Mouse (Mus musculus): Measurements from ENCODE around the gene Ahcyl2. TPM values are rescaled to one million over a fixed set of nuclear protein-coding genes. Genes with fewer than 3 reads are reported as not detected.
A peak's percentile ranks its signal among the peaks of the same experiment; 100 is the strongest.

Gene Ahcyl2
- total and polyA plus RNA-seq, 3 experiments: 50.0 to 204 (median 184) TPM

GRCm38 (mm10) chr6:29859344-29859743, 91.5 kb downstream of the Ahcyl2 start:
- Histone ChIP-seq H3K9me3 (replicated peaks; ENCODE audit: low read length) (peaks cover 13% of the 10 kb centered on the region), H3K4me2 (ENCODE audit: insufficient read depth, low read depth, poor library complexity, severe bottlenecking) (no peak overlapping the region), H3K27ac (ENCODE audit: insufficient read depth, low read depth) (no peak overlapping the region), H3K79me2 (replicated peaks; ENCODE audit: control insufficient read depth, extremely low read depth, insufficient read depth, poor library complexity, severe bottlenecking) (peaks cover 6% of the 10 kb centered on the region), H3K9ac (ENCODE audit: insufficient read depth, low read depth) (no peak overlapping the region), H3K4me3 (replicated peaks in 1 of 3; ENCODE audit: low read depth in 2 of 3, low read length in 2 of 3, poor library complexity in 1 of 3) (no peak overlapping the region), H3K4me1 (ENCODE audit: control insufficient read depth in 1 of 2, insufficient read depth in 2 of 2) (peaks cover 0 to 46% of the 10 kb centered on the region in 2 experiments; a peak in 2 of 4 replicates), H3K36me3 (replicated peaks in 1 of 2; ENCODE audit: control insufficient read depth in 1 of 2, insufficient read depth in 1 of 2, low read length in 1 of 2) (peaks cover 4 to 68% of the 10 kb centered on the region in 2 experiments), H3K27me3 (replicated peaks) (no peaks in the 10 kb centered on the region)
- dilution Hi-C loops (cut with MboI; ENCODE audit: extremely low pct_ligation_motif_present, extremely low pct_unique_long_range_greater_than_20kb, low sequenced_read_pairs) (no loop called here), in situ Hi-C loops (cut with MboI; ENCODE audit: low pct_ligation_motif_present, low pct_unique_long_range_greater_than_20kb, low sequenced_read_pairs) (no loop called here)
- no peak for DNase-seq (ENCODE audit: extremely low read depth)
- TF ChIP-seq MAZ (IDR thresholded peaks at IDR 0.05; ENCODE audit: low read depth, low read length) (no peak), ZNF384 (IDR thresholded peaks at IDR 0.05; ENCODE audit: low read depth, low read length) (no peak), MEF2A (IDR thresholded peaks at IDR 0.05; ENCODE audit: borderline replicate concordance, low read depth, low read length) (no peak), EP300 (IDR thresholded peaks at IDR 0.05; ENCODE audit: low read length) (no peak), SMC3 (IDR thresholded peaks at IDR 0.05; ENCODE audit: low read depth, low read length) (no peak), BHLHE40 (IDR thresholded peaks at IDR 0.05; ENCODE audit: low read depth, low read length) (no peak), GABPA (IDR thresholded peaks at IDR 0.05; ENCODE audit: insufficient replicate concordance, low read depth, low read length) (no peak), MAFK (IDR thresholded peaks at IDR 0.05; ENCODE audit: insufficient replicate concordance, low read length) (no peak), POLR2AphosphoS2 (IDR thresholded peaks at IDR 0.05; ENCODE audit: low read depth, low read length) (no peak), TCF12 (IDR thresholded peaks at IDR 0.05; ENCODE audit: low read depth, low read length) (no peak), UBTF (IDR thresholded peaks at IDR 0.05; ENCODE audit: low read depth, low read length) (no peak), NELFE (IDR thresholded peaks at IDR 0.05; ENCODE audit: low read depth, low read length) (no peak), POLR2A (IDR thresholded peaks at IDR 0.05; ENCODE audit: low read depth, low read length) (no peak), NRF1 (IDR thresholded peaks at IDR 0.05; ENCODE audit: low read depth, low read length) (no peak), E2F4 (IDR thresholded peaks at IDR 0.05; ENCODE audit: insufficient replicate concordance, low read depth, low read length) (no peak)

- Histone ChIP-seq H3K9me3 (replicated peaks; ENCODE audit: low read length) (peaks cover 13% of the 10 kb centered on the region), H3K9ac (ENCODE audit: insufficient read depth, low read depth) (no peak overlapping the region), H3K27me3 (replicated peaks) (no peaks in the 10 kb centered on the region), H3K4me3 (replicated peaks in 1 of 3; ENCODE audit: low read depth in 2 of 3, low read length in 2 of 3, poor library complexity in 1 of 3) (no peak overlapping the region), H3K36me3 (replicated peaks in 1 of 2; ENCODE audit: control insufficient read depth in 1 of 2, insufficient read depth in 1 of 2, low read length in 1 of 2) (peaks cover 4 to 76% of the 10 kb centered on the region in 2 experiments), H3K4me1 (ENCODE audit: control insufficient read depth in 1 of 2, insufficient read depth in 2 of 2) (peaks cover 0 to 46% of the 10 kb centered on the region in 2 experiments; a peak in 2 of 4 replicates), H3K4me2 (ENCODE audit: insufficient read depth, low read depth, poor library complexity, severe bottlenecking) (no peak overlapping the region), H3K27ac (ENCODE audit: insufficient read depth, low read depth) (no peak overlapping the region), H3K79me2 (replicated peaks; ENCODE audit: control insufficient read depth, extremely low read depth, insufficient read depth, poor library complexity, severe bottlenecking) (peaks cover 6% of the 10 kb centered on the region)
- TF ChIP-seq RAD21 (IDR thresholded peaks at IDR 0.05; ENCODE audit: low read depth, low read length): peak; percentile 54
- no peak for TF ChIP-seq GABPA (IDR thresholded peaks at IDR 0.05; ENCODE audit: insufficient replicate concordance, low read depth, low read length)
- peak; percentile 57 to 76 for TF ChIP-seq CTCF (conservative IDR thresholded peaks at IDR 0.05 in 1 of 2, IDR thresholded peaks at IDR 0.05 in 1 of 2; ENCODE audit: low read depth in 2 of 2, low read length in 2 of 2)
- peak; percentile 74 for TF ChIP-seq SMC3 (IDR thresholded peaks at IDR 0.05; ENCODE audit: low read depth, low read length)
- dilution Hi-C loops (cut with MboI; ENCODE audit: extremely low pct_ligation_motif_present, extremely low pct_unique_long_range_greater_than_20kb, low sequenced_read_pairs) (no loop called here), in situ Hi-C loops (cut with MboI; ENCODE audit: low pct_ligation_motif_present, low pct_unique_long_range_greater_than_20kb, low sequenced_read_pairs) (no loop called here)
- peak; percentile 69 for DNase-seq (ENCODE audit: extremely low read depth)
Observed at GRCm38 (mm10) chr6:29860238-29860637, 92.4 kb downstream of the Ahcyl2 start.

All from CH12.LX (cell line).